Mouse (Mus musculus): ENCODE results near the gene Gria4. TPM values are rescaled to one million over a fixed set of nuclear protein-coding genes. Genes with fewer than 3 reads are reported as not detected.

The Gria4 gene
- total RNA-seq, 2 experiments from 2014 or later = 0.07 to 0.15 TPM

Small RNAs within 50 kb of the gene (microRNA-seq; reads per million reads assigned to microRNA genes)
- gene Gm23811 (0 reads per million in 2 experiments), gene Gm23992 (0 reads per million in 2 experiments)

Data from heart, postnatal 10 days (tissue).